Mouse (Mus musculus): ENCODE measurements at regions not wholly inside any gene's neighbourhood (a gene's known extent, or its start where the extent isn't known, plus 50 kb on each side); places are given as distances from the start of the nearest gene placed in this dataset.
A peak's percentile ranks its signal among the peaks of the same experiment; 100 is the strongest.

- peak; percentile 5 to 33 for DNase-seq (ENCODE audit: low spot score in 2 of 2)
Observed at GRCm38 (mm10) chr11:111699862-111700261, 633.9 kb downstream of the Kcnj2 start.

GRCm38 (mm10) chr11:111706882-111707281 is 640.9 kb downstream of the Kcnj2 start:
- DNase-seq (ENCODE audit: low spot score in 2 of 2): no peak

GRCm38 (mm10) chr11:111715401-111715800 is 649.4 kb downstream of the Kcnj2 start:
- DNase-seq (ENCODE audit: low spot score in 2 of 2): no peak

GRCm38 (mm10) chr11:111722276-111722675 is 656.3 kb downstream of the Kcnj2 start:
- no peak for DNase-seq (ENCODE audit: low spot score in 2 of 2)

GRCm38 (mm10) chr11:111728148-111728547 is 662.2 kb downstream of the Kcnj2 start:
- DNase-seq (ENCODE audit: low spot score in 2 of 2): no peak

- no peak for DNase-seq (ENCODE audit: low spot score in 2 of 2)
Observed at GRCm38 (mm10) chr11:111732096-111732495, 666.1 kb downstream of the Kcnj2 start.

GRCm38 (mm10) chr11:111735446-111735845 is 669.5 kb downstream of the Kcnj2 start:
- DNase-seq (ENCODE audit: low spot score in 2 of 2): no peak

GRCm38 (mm10) chr11:111735961-111736360 is 670.0 kb downstream of the Kcnj2 start:
- DNase-seq (ENCODE audit: low spot score in 2 of 2): no peak

- DNase-seq (ENCODE audit: low spot score in 2 of 2): no peak
Observed at GRCm38 (mm10) chr11:111743356-111743755, 677.4 kb downstream of the Kcnj2 start.

- DNase-seq (ENCODE audit: low spot score in 2 of 2): no peak
Observed at GRCm38 (mm10) chr11:111747262-111747946, 681.4 kb downstream of the Kcnj2 start.

GRCm38 (mm10) chr11:111747947-111748322 is 682.0 kb downstream of the Kcnj2 start:
- no peak for DNase-seq (ENCODE audit: low spot score in 2 of 2)

- DNase-seq (ENCODE audit: low spot score in 2 of 2): no peak
Observed at GRCm38 (mm10) chr11:111748496-111748895, 682.5 kb downstream of the Kcnj2 start.

- no peak for DNase-seq (ENCODE audit: low spot score in 2 of 2)
Observed at GRCm38 (mm10) chr11:111754735-111755134, 688.8 kb downstream of the Kcnj2 start.

- DNase-seq (ENCODE audit: low spot score in 2 of 2): no peak
Observed at GRCm38 (mm10) chr11:111763081-111763480, 697.1 kb downstream of the Kcnj2 start.

- no peak for DNase-seq (ENCODE audit: low spot score in 2 of 2)
Observed at GRCm38 (mm10) chr11:111766371-111767011, 700.5 kb downstream of the Kcnj2 start.

GRCm38 (mm10) chr11:111767012-111767392 is 701.0 kb downstream of the Kcnj2 start:
- DNase-seq (ENCODE audit: low spot score in 2 of 2): no peak

- DNase-seq (ENCODE audit: low spot score in 2 of 2): no peak
Observed at GRCm38 (mm10) chr11:111774108-111774679, 708.2 kb downstream of the Kcnj2 start.

- DNase-seq (ENCODE audit: low spot score in 2 of 2): peak in 1 of 2 experiments; percentile 0
Observed at GRCm38 (mm10) chr11:111781321-111781720, 715.4 kb downstream of the Kcnj2 start.

GRCm38 (mm10) chr11:111791267-111791926 is 725.4 kb downstream of the Kcnj2 start:
- DNase-seq (ENCODE audit: low spot score in 2 of 2): no peak

- no peak for DNase-seq (ENCODE audit: low spot score in 2 of 2)
Observed at GRCm38 (mm10) chr11:111801033-111801432, 735.1 kb downstream of the Kcnj2 start.

GRCm38 (mm10) chr11:111816176-111816775 is 750.3 kb downstream of the Kcnj2 start:
- no peak for DNase-seq (ENCODE audit: low spot score in 2 of 2)

GRCm38 (mm10) chr11:111818124-111818523 is 752.2 kb downstream of the Kcnj2 start:
- DNase-seq (ENCODE audit: low spot score in 2 of 2): peak; percentile 26 to 60
